Mouse (Mus musculus): ENCODE data around the gene Olfr692.

Gene Olfr692

GRCm38 (mm10) chr7:105406322-105406721, 38.3 kb downstream of the Olfr692 start:
- no peak for DNase-seq

GRCm38 (mm10) chr7:105411874-105412632, 44.0 kb downstream of the Olfr692 start:
- DNase-seq = peak; percentile 66

GRCm38 (mm10) chr7:105414385-105414784, 46.4 kb downstream of the Olfr692 start:
- DNase-seq = no peak

GRCm38 (mm10) chr7:105416529-105416928, 48.5 kb downstream of the Olfr692 start:
- DNase-seq = no peak

- DNase-seq = no peak
Measured at GRCm38 (mm10) chr7:105418106-105418505, 50.1 kb downstream of the Olfr692 start.
